Mouse (Mus musculus): ENCODE measurements at regions not wholly inside any gene's neighbourhood (a gene's known extent, or its start where the extent isn't known, plus 50 kb on each side); places are given as distances from the start of the nearest gene placed in this dataset.

DNA sequence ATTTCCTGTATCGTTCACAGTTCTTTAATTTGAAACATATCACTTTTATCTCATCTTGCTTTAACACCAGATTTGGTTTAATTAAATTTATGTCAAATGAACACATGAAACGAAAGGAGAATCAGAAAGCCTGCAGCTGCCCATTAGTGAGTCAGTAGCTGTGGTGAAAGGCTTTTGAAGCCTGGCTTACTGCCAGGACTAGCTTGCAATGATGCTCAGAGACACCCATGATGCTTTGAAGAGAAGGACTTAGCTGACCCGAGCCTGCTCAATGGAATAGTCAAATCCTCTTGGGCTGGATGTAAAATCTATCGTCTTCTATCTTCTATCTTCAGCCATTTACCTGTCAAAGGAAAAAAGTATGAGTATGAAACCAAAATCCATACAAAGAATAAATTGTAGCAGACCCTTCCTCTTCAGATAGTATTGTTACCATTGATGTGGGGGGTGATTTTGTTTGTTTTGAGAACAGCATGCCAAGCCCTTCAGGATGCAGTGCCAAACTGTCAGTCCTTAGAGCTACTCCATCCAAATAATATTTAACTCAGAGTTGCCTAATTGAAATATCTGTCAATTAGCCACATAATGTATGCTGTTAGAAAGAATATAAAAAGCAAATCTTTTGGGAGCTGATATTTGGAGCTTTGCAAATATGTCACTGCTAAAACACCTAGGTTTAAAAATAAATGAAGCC is 384.7 kb downstream of the Anxa1 start:
- TF ChIP-seq CTCF (IDR thresholded peaks at IDR 0.05; ENCODE audit: borderline replicate concordance, insufficient read depth, low read depth, low read length), result no peak
- TF ChIP-seq POLR2A (IDR thresholded peaks at IDR 0.05; ENCODE audit: borderline replicate concordance, insufficient read depth, low read length), result no peak

Measured in cerebellum, adult 2 months (tissue).